Mouse (Mus musculus): Measurements from ENCODE around the gene Atxn1. TPM values are rescaled to one million over a fixed set of nuclear protein-coding genes. Genes with fewer than 3 reads are reported as not detected.
A peak's percentile ranks its signal among the peaks of the same experiment; 100 is the strongest.

The Atxn1 gene
- total and polyA plus RNA-seq, 3 experiments: 8.0 to 13.1 (median 9.7) TPM

- TF ChIP-seq IRF4 (IDR thresholded peaks at IDR 0.05; ENCODE audit: low read depth, low read length) (peak; percentile 87), CHD2 (IDR thresholded peaks at IDR 0.05; ENCODE audit: low read length) (peak; percentile 73), JUND (conservative IDR thresholded peaks at IDR 0.05; ENCODE audit: low read depth, low read length) (peak; percentile 53), E2F4 (IDR thresholded peaks at IDR 0.05; ENCODE audit: insufficient replicate concordance, low read depth, low read length) (0 out of 2 replicates have a peak, but pooled peaks have one; percentile 20), ETS1 (conservative IDR thresholded peaks at IDR 0.05; ENCODE audit: low read depth, low read length) (peak; percentile 73), ZMIZ1 (IDR thresholded peaks at IDR 0.05; ENCODE audit: low read depth, low read length) (no peak), JUN (IDR thresholded peaks at IDR 0.05; ENCODE audit: insufficient read depth, low read depth, low read length) (peak; percentile 17; the same call in 1 of the 2 replicates), RCOR1 (conservative IDR thresholded peaks at IDR 0.05; ENCODE audit: low read depth, low read length) (no peak), HCFC1 (IDR thresholded peaks at IDR 0.05; ENCODE audit: low read depth, low read length) (peak; percentile 52; the same call in 1 of the 2 replicates), UBTF (IDR thresholded peaks at IDR 0.05; ENCODE audit: low read depth, low read length) (no peak), CTCF (conservative IDR thresholded peaks at IDR 0.05 in 1 of 2, IDR thresholded peaks at IDR 0.05 in 1 of 2; ENCODE audit: low read depth in 2 of 2, low read length in 2 of 2) (no peak), EP300 (IDR thresholded peaks at IDR 0.05; ENCODE audit: low read length) (peak; percentile 79), PAX5 (IDR thresholded peaks at IDR 0.05; ENCODE audit: low read length) (no peak), CHD1 (IDR thresholded peaks at IDR 0.05; ENCODE audit: low read depth, low read length) (peak; percentile 69), NELFE (IDR thresholded peaks at IDR 0.05; ENCODE audit: low read depth, low read length) (peak; percentile 27; the same call in 1 of the 2 replicates), ZKSCAN1 (IDR thresholded peaks at IDR 0.05; ENCODE audit: borderline replicate concordance, low read depth, low read length) (no peak), GABPA (IDR thresholded peaks at IDR 0.05; ENCODE audit: insufficient replicate concordance, low read depth, low read length) (no peak), POLR2AphosphoS2 (IDR thresholded peaks at IDR 0.05; ENCODE audit: low read depth, low read length) (no peak), MXI1 (IDR thresholded peaks at IDR 0.05; ENCODE audit: low read depth, low read length) (peak; percentile 67; the same call in 1 of the 2 replicates), USF1 (IDR thresholded peaks at IDR 0.05; ENCODE audit: low read depth, low read length) (no peak), RAD21 (IDR thresholded peaks at IDR 0.05; ENCODE audit: low read depth, low read length) (no peak; the same call in 1 of the 2 replicates), MYC (IDR thresholded peaks at IDR 0.05; ENCODE audit: low read depth, low read length) (peak; percentile 91), MEF2A (IDR thresholded peaks at IDR 0.05; ENCODE audit: borderline replicate concordance, low read depth, low read length) (peak; percentile 89), KAT2A (IDR thresholded peaks at IDR 0.05; ENCODE audit: insufficient replicate concordance, low read length) (0 out of 2 replicates have a peak, but pooled peaks have one; percentile 21), TCF12 (IDR thresholded peaks at IDR 0.05; ENCODE audit: low read depth, low read length) (peak; percentile 70), ELF1 (IDR thresholded peaks at IDR 0.05; ENCODE audit: low read depth, low read length) (peak; percentile 66), POLR2A (IDR thresholded peaks at IDR 0.05; ENCODE audit: low read depth, low read length) (peak; percentile 46; the same call in 1 of the 2 replicates), MAFK (IDR thresholded peaks at IDR 0.05; ENCODE audit: insufficient replicate concordance, low read length) (no peak; the same call in 1 of the 2 replicates), MAZ (IDR thresholded peaks at IDR 0.05; ENCODE audit: low read depth, low read length) (0 out of 2 replicates have a peak, but pooled peaks have one; percentile 69), TBP (conservative IDR thresholded peaks at IDR 0.05; ENCODE audit: low read depth, low read length) (0 out of 2 replicates have a peak, but pooled peaks have one; percentile 58), SMC3 (IDR thresholded peaks at IDR 0.05; ENCODE audit: low read depth, low read length) (peak; percentile 19), BHLHE40 (IDR thresholded peaks at IDR 0.05; ENCODE audit: low read depth, low read length) (peak; percentile 83), USF2 (conservative IDR thresholded peaks at IDR 0.05; ENCODE audit: low read depth, low read length) (no peak), MAX (IDR thresholded peaks at IDR 0.05; ENCODE audit: low read length) (peak; percentile 86), NRF1 (IDR thresholded peaks at IDR 0.05; ENCODE audit: low read depth, low read length) (no peak), ZNF384 (IDR thresholded peaks at IDR 0.05; ENCODE audit: low read depth, low read length) (no peak), ZC3H11A (IDR thresholded peaks at IDR 0.05; ENCODE audit: low read depth, low read length) (no peak), SIN3A (IDR thresholded peaks at IDR 0.05; ENCODE audit: low read length) (peak; percentile 84)
- Histone ChIP-seq H3K4me2 (ENCODE audit: insufficient read depth, low read depth, poor library complexity, severe bottlenecking) (peak overlapping the region; percentile 68), H3K4me3 (replicated peaks in 1 of 3; ENCODE audit: low read depth in 2 of 3, low read length in 2 of 3, poor library complexity in 1 of 3) (peak overlapping the region in 1 of 3 experiments; percentile 33), H3K4me1 (ENCODE audit: control insufficient read depth in 1 of 2, insufficient read depth in 2 of 2) (peaks cover 37 to 96% of the 10 kb centered on the region in 2 experiments), H3K27ac (ENCODE audit: insufficient read depth, low read depth) (peak overlapping the region; percentile 80), H3K27me3 (replicated peaks) (no peaks in the 10 kb centered on the region), H3K79me2 (replicated peaks; ENCODE audit: control insufficient read depth, extremely low read depth, insufficient read depth, poor library complexity, severe bottlenecking) (peaks cover 69% of the 10 kb centered on the region), H3K9ac (ENCODE audit: insufficient read depth, low read depth) (peak overlapping the region; percentile 51), H3K9me3 (replicated peaks; ENCODE audit: low read length) (no peaks in the 10 kb centered on the region), H3K36me3 (replicated peaks in 1 of 2; ENCODE audit: control insufficient read depth in 1 of 2, insufficient read depth in 1 of 2, low read length in 1 of 2) (peaks cover 0 to 53% of the 10 kb centered on the region in 2 experiments)
- dilution Hi-C loops (cut with MboI; ENCODE audit: extremely low pct_ligation_motif_present, extremely low pct_unique_long_range_greater_than_20kb, low sequenced_read_pairs): no loop called here
- in situ Hi-C loops (cut with MboI; ENCODE audit: low pct_ligation_motif_present, low pct_unique_long_range_greater_than_20kb, low sequenced_read_pairs): loop anchor here (10.0 kb wide), 1 partner anchor 99 kb away; the partner anchor contains the start of gene Atxn1
- no peak for DNase-seq (ENCODE audit: extremely low read depth)
These were observed 99.2 kb downstream of the Atxn1 start for GRCm38 (mm10) chr13:45865620-45866019.
